9 mouse cellular contexts compared by ENCODE assay signal in genomic region chr17:70377020-70377419, GRCm38 (mm10).
DNase-seq lines count a peak whose midpoint lies in the region; ATAC-seq and TF ChIP-seq lines count a peak whose summit lies in the region.
"Had no signal": no experiment of that assay in that cellular context is flagged by ENCODE, and none has a peak within 500 bp of the region (broad histone marks: within the 10 kb centered on the region; RNA-seq: fewer than 3 reads in every experiment).

No protein-coding gene starts in this region.

- H3K27me3 ChIP-seq in kidney, adult 2 months (replicated peaks; ENCODE audit: control insufficient read depth, insufficient read depth, low read length), result no peaks in the 10 kb centered on the region
- no peaks in the 10 kb centered on the region for H3K27me3 ChIP-seq in kidney, embryonic 16.5 days (ENCODE audit: insufficient read depth, low read length)
- H3K27me3 ChIP-seq in Patski, result peaks cover 14% of the 10 kb centered on the region
- no peaks in the 10 kb centered on the region for H3K27me3 ChIP-seq in forebrain, embryonic 16.5 days (replicated peaks; ENCODE audit: control insufficient read depth, insufficient read depth, low read length)
- H3K27me3 ChIP-seq: heart, embryonic 15.5 days; liver, embryonic 15.5 days had no signal

- H3K9me3 ChIP-seq in kidney, embryonic 16.5 days (ENCODE audit: low read length), result no peaks in the 10 kb centered on the region
- no peaks in the 10 kb centered on the region for H3K9me3 ChIP-seq in forebrain, embryonic 16.5 days (ENCODE audit: control insufficient read depth, low read length)
- H3K9me3 ChIP-seq: heart, embryonic 15.5 days; liver, embryonic 15.5 days had no signal

- no peak overlapping the region for H3K9ac ChIP-seq in kidney, embryonic 16.5 days (replicated peaks; ENCODE audit: low read length)
- H3K9ac ChIP-seq in forebrain, embryonic 16.5 days (replicated peaks; ENCODE audit: low read depth, low read length), result no peak overlapping the region
- H3K9ac ChIP-seq: heart, embryonic 15.5 days; liver, embryonic 15.5 days had no signal

- in situ Hi-C loops in Patski (cut with MboI; ENCODE audit: low pct_unique_long_range_greater_than_20kb), result no loop called here

- H3K36me3 ChIP-seq in kidney, adult 2 months (ENCODE audit: control insufficient read depth, insufficient read depth, low read length), result no peaks in the 10 kb centered on the region
- no peaks in the 10 kb centered on the region for H3K36me3 ChIP-seq in kidney, embryonic 16.5 days (ENCODE audit: insufficient read depth, low read length)
- H3K36me3 ChIP-seq in forebrain, embryonic 16.5 days (ENCODE audit: control insufficient read depth, insufficient read depth), result no peaks in the 10 kb centered on the region
- H3K36me3 ChIP-seq: heart, embryonic 15.5 days; liver, embryonic 15.5 days had no signal

- no peak overlapping the region for H3K27ac ChIP-seq in kidney, adult 2 months (ENCODE audit: insufficient read depth, low read depth, low read length)
- no peak overlapping the region for H3K27ac ChIP-seq in kidney, embryonic 16.5 days (ENCODE audit: low read length)
- no peak overlapping the region for H3K27ac ChIP-seq in forebrain, embryonic 16.5 days (ENCODE audit: low read length)
- H3K27ac ChIP-seq: heart, embryonic 15.5 days; liver, embryonic 15.5 days had no signal

- no peak for ATAC-seq in kidney, embryonic 16.5 days (ENCODE audit: low FRiP score, low TSS enrichment)
- ATAC-seq in Patski, result no peak
- ATAC-seq in forebrain, embryonic 16.5 days, result peak; percentile 62; the same call in 1 of the 2 replicates

- CTCF ChIA-PET in Patski (lab: Charles Lee), result no interaction called here

- no peak for TF ChIP-seq POLR2A in kidney, adult 2 months (IDR thresholded peaks at IDR 0.05; ENCODE audit: low read depth, low read length)

- DNase-seq in kidney, adult 2 months, result peak; percentile 4
- DNase-seq in 416B (ENCODE audit: low read depth), result peak; percentile 1
- no peak for DNase-seq in Patski (ENCODE audit: low read depth, low spot score)
- DNase-seq in yolk sac, embryonic 10.5 days (ENCODE audit: low spot score), result no peak
- DNase-seq in ovary, postnatal 36 days (ENCODE audit: low spot score), result no peak

- POLR2A ChIA-PET in Patski (lab: Charles Lee), result no interaction called here

- no peak overlapping the region for H3K4me2 ChIP-seq in kidney, embryonic 16.5 days (replicated peaks; ENCODE audit: low read depth, low read length)
- no peak overlapping the region for H3K4me2 ChIP-seq in forebrain, embryonic 16.5 days (ENCODE audit: low read length)
- H3K4me2 ChIP-seq: heart, embryonic 15.5 days; liver, embryonic 15.5 days had no signal

- no peaks in the 10 kb centered on the region for H3K4me1 ChIP-seq in kidney, adult 2 months (ENCODE audit: control insufficient read depth, insufficient read depth, low read length)
- H3K4me1 ChIP-seq in kidney, embryonic 16.5 days (ENCODE audit: insufficient read depth, low read length), result no peaks in the 10 kb centered on the region
- no peaks in the 10 kb centered on the region for H3K4me1 ChIP-seq in forebrain, embryonic 16.5 days (replicated peaks; ENCODE audit: control insufficient read depth, insufficient read depth, low read length)
- H3K4me1 ChIP-seq: heart, embryonic 15.5 days; liver, embryonic 15.5 days had no signal

- 73% methylated on average over 4 of the region's 4 CpGs for WGBS in kidney, adult 2 months
- WGBS in kidney, embryonic 16.5 days, result 82% methylated on average over 4 of the region's 4 CpGs
- 76% methylated on average over 4 of the region's 4 CpGs for WGBS in forebrain, embryonic 16.5 days

- no peak for TF ChIP-seq CTCF in kidney, adult 2 months (conservative IDR thresholded peaks at IDR 0.05; ENCODE audit: insufficient read depth, insufficient read length, low read depth, low read length)
- peak; percentile 35 for TF ChIP-seq CTCF in Patski (IDR thresholded peaks at IDR 0.05)

- H3K4me3 ChIP-seq in kidney, adult 2 months (ENCODE audit: insufficient read depth, low read depth, low read length), result no peak overlapping the region
- H3K4me3 ChIP-seq in kidney, embryonic 16.5 days (ENCODE audit: low read length), result no peak overlapping the region
- no peak overlapping the region for H3K4me3 ChIP-seq in forebrain, embryonic 16.5 days (replicated peaks; ENCODE audit: low read length)
- H3K4me3 ChIP-seq: heart, embryonic 15.5 days; liver, embryonic 15.5 days had no signal

Comparison
In these comparisons a context has a peak if more than half of its experiments do, and no peak if none do; other contexts are left out.
1. DNase-seq: peak in kidney, adult 2 months (single experiment) and 416B (single experiment); none in Patski (single experiment), yolk sac, embryonic 10.5 days (single experiment) and ovary, postnatal 36 days (single experiment).